ENCODE assay signal across 19 mouse cellular contexts in genomic region chrX:51148436-51148835, GRCm38 (mm10).
"Had no signal": no experiment of that assay in that cellular context is flagged by ENCODE, and none has a peak within 500 bp of the region (broad histone marks: within the 10 kb centered on the region; RNA-seq: fewer than 3 reads in every experiment).

No protein-coding gene starts in this region.

- DNase-seq: kidney, adult 11 months; kidney, adult 8-10 months; kidney, postnatal 25 days; layer of hippocampus, adult 9-11 months; liver, embryonic 13.5 days; lung, postnatal 4 days; right cerebral cortex, adult 18-20 months; right cerebral cortex, postnatal 14 days; right cerebral cortex, postnatal 4 days; thymus, adult 2 months; thymus, postnatal 14 days; thymus, postnatal 4 days had no signal

- H3K27me3 ChIP-seq: liver, embryonic 13.5 days; lung, embryonic 15.5 days; midbrain, embryonic 12.5 days; midbrain, embryonic 15.5 days; neural tube, embryonic 12.5 days; neural tube, embryonic 15.5 days had no signal

- H3K9ac ChIP-seq: liver, embryonic 13.5 days; lung, embryonic 15.5 days; midbrain, embryonic 12.5 days; midbrain, embryonic 15.5 days; neural tube, embryonic 12.5 days; neural tube, embryonic 15.5 days had no signal

- H3K4me2 ChIP-seq: liver, embryonic 13.5 days; lung, embryonic 15.5 days; midbrain, embryonic 12.5 days; midbrain, embryonic 15.5 days; neural tube, embryonic 12.5 days; neural tube, embryonic 15.5 days had no signal

- H3K27ac ChIP-seq: layer of hippocampus, adult 2 months; liver, embryonic 13.5 days; lung, embryonic 15.5 days; midbrain, embryonic 12.5 days; midbrain, embryonic 15.5 days; neural tube, embryonic 12.5 days; neural tube, embryonic 15.5 days; stomach, postnatal 0 days had no signal

- ATAC-seq: midbrain, embryonic 15.5 days had no signal

- H3K4me1 ChIP-seq: liver, embryonic 13.5 days; lung, embryonic 15.5 days; midbrain, embryonic 12.5 days; midbrain, embryonic 15.5 days; neural tube, embryonic 12.5 days; neural tube, embryonic 15.5 days had no signal

- H3K36me3 ChIP-seq: liver, embryonic 13.5 days; lung, embryonic 15.5 days; midbrain, embryonic 12.5 days; midbrain, embryonic 15.5 days; neural tube, embryonic 12.5 days; neural tube, embryonic 15.5 days had no signal

- H3K9me3 ChIP-seq: liver, embryonic 13.5 days; lung, embryonic 15.5 days; midbrain, embryonic 12.5 days; midbrain, embryonic 15.5 days; neural tube, embryonic 12.5 days; neural tube, embryonic 15.5 days had no signal

- H3K4me3 ChIP-seq: layer of hippocampus, adult 2 months; liver, embryonic 13.5 days; lung, embryonic 15.5 days; midbrain, embryonic 12.5 days; midbrain, embryonic 15.5 days; neural tube, embryonic 12.5 days; neural tube, embryonic 15.5 days had no signal
